Mouse (Mus musculus) CD4-positive, CD25-positive, alpha-beta regulatory T cell, adult 2 months (primary cell): Measurements from ENCODE around the gene Cdca8.
"Not testable (repeated sequence)": the region's sequence is repeated elsewhere in the genome, so short reads cannot be mapped to it uniquely, and the experiment has no call there.

Experiments
- DNase-seq: peaks from one replicate; pipeline ENCODE4 v3.0.0-alpha.2; 2012; ENCODE audit warnings: low read depth, low spot score

Gene Cdca8

GRCm38 (mm10) chr4:124939211-124939610 lies at the start of gene Cdca8:
TSS of gene Cdca8 (minus strand) at chr4:124939311.
- DNase-seq: not testable (repeated sequence)

- no peak for DNase-seq
Measured at GRCm38 (mm10) chr4:124988382-124988781, 49.3 kb upstream of the Cdca8 start.

- no peak for DNase-seq
Measured at GRCm38 (mm10) chr4:124987711-124988097, 48.6 kb upstream of the Cdca8 start.

GRCm38 (mm10) chr4:124986739-124987710 lies 47.9 kb upstream of the Cdca8 start:
- DNase-seq: no peak

GRCm38 (mm10) chr4:124985671-124986602 lies 46.8 kb upstream of the Cdca8 start, which contains the start of gene Rspo1:
TSS of gene Rspo1 (plus strand) at chr4:124986430.
- no peak for DNase-seq

GRCm38 (mm10) chr4:124984871-124985670 lies 46.0 kb upstream of the Cdca8 start:
- DNase-seq: no peak

- DNase-seq: peak; percentile 30
Measured at GRCm38 (mm10) chr4:124983893-124984526, 44.9 kb upstream of the Cdca8 start.

- no peak for DNase-seq
Measured at GRCm38 (mm10) chr4:124978201-124978600, 39.1 kb upstream of the Cdca8 start.

- no peak for DNase-seq
Measured at GRCm38 (mm10) chr4:124973296-124973695, 34.2 kb upstream of the Cdca8 start.

GRCm38 (mm10) chr4:124972316-124972715 lies 33.2 kb upstream of the Cdca8 start:
- no peak for DNase-seq

GRCm38 (mm10) chr4:124971094-124971493 lies 32.0 kb upstream of the Cdca8 start:
- no peak for DNase-seq

- DNase-seq: no peak
Measured at GRCm38 (mm10) chr4:124970677-124971076, 31.6 kb upstream of the Cdca8 start.

- no peak for DNase-seq
Measured at GRCm38 (mm10) chr4:124970194-124970593, 31.1 kb upstream of the Cdca8 start.

- DNase-seq: no peak
Measured at GRCm38 (mm10) chr4:124969219-124969848, 30.2 kb upstream of the Cdca8 start.

GRCm38 (mm10) chr4:124968711-124969110 lies 29.6 kb upstream of the Cdca8 start:
- no peak for DNase-seq

GRCm38 (mm10) chr4:124964912-124965599 lies 25.9 kb upstream of the Cdca8 start:
- DNase-seq: no peak

GRCm38 (mm10) chr4:124962576-124962975 lies 23.5 kb upstream of the Cdca8 start:
- no peak for DNase-seq

GRCm38 (mm10) chr4:124960940-124961339 lies 21.8 kb upstream of the Cdca8 start:
- DNase-seq: no peak

- DNase-seq: no peak
Measured at GRCm38 (mm10) chr4:124959062-124959461, 20.0 kb upstream of the Cdca8 start.

- no peak for DNase-seq
Measured at GRCm38 (mm10) chr4:124957284-124957683, 18.2 kb upstream of the Cdca8 start.
